ENCODE assay signal across 12 mouse cellular contexts in the genomic region with DNA sequence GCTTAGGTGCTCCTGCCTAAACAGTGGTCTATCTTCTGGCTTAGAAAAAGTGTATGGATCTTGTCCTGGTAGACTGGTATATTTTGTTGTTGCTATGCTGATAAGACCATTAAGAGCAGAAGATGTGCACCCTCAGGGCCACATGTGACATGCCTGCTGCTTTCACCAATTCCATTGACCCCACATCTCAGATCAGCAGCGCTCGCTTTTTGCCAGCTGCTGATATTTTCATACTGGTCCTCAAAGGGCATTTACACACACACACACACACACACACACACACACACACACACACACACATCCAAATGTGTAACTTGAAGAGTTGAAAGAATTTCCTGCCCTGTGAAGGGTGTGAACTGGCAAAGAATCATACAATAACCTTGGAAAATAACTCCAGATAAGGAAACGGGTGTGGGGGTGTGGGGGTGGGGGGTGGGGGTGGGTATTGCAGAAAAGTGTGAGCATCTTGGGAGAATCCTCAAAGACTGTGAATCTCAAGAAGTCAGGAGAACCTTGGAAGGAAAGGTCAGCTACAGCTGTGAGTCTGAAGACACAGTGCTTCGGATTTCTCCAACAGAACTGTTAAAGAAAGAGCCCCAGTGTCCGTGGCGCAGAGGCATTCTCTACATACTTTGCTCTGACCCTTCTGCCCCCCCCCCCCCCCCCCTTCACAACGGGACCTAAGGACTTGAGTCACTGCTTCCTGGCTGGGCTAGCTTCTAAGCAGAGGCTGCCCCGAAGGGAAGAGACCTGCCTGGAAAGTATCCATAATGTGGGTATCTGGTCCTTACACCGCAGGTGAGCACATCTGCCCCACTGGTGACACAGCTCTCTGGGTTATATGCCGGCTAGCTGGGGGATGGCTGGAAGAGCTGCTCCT. TPM values are rescaled to one million over a fixed set of nuclear protein-coding genes. Genes with fewer than 3 reads are reported as not detected.
DNase-seq lines count a peak whose midpoint lies in the region; ATAC-seq lines count a peak whose summit lies in the region.
"Had no signal": no experiment of that assay in that cellular context is flagged by ENCODE, and none has a peak within 500 bp of the region (broad histone marks: within the 10 kb centered on the region; RNA-seq: fewer than 3 reads in every experiment).

No protein-coding gene starts in this region.

- peak overlapping the region; percentile 71; the same call in 1 of the 2 replicates for H3K27ac ChIP-seq in kidney, embryonic 14.5 days (ENCODE audit: low read depth, low read length)
- peak overlapping the region; percentile 72 for H3K27ac ChIP-seq in kidney, embryonic 15.5 days
- no peak overlapping the region for H3K27ac ChIP-seq in midbrain, embryonic 13.5 days
- H3K27ac ChIP-seq: embryonic facial prominence, embryonic 13.5 days; hindbrain, embryonic 13.5 days; liver, embryonic 14.5 days had no signal

- peak; percentile 53; the same call in 1 of the 2 replicates for ATAC-seq in kidney, embryonic 14.5 days (ENCODE audit: low FRiP score, low TSS enrichment)
- peak; percentile 41 for ATAC-seq in kidney, embryonic 15.5 days (replicated peaks; ENCODE audit: low FRiP score)
- ATAC-seq in midbrain, embryonic 13.5 days = no peak

- 54% methylated on average over 9 of the region's 10 CpGs for WGBS in kidney, embryonic 14.5 days
- WGBS in kidney, embryonic 15.5 days = 47% methylated on average over 10 of the region's 10 CpGs
- 62% methylated on average over 10 of the region's 10 CpGs for WGBS in midbrain, embryonic 13.5 days

- no peaks in the 10 kb centered on the region for H3K9me3 ChIP-seq in kidney, embryonic 14.5 days (ENCODE audit: control insufficient read depth, low read length)
- no peaks in the 10 kb centered on the region for H3K9me3 ChIP-seq in kidney, embryonic 15.5 days (replicated peaks)
- H3K9me3 ChIP-seq in midbrain, embryonic 13.5 days = no peaks in the 10 kb centered on the region
- H3K9me3 ChIP-seq: embryonic facial prominence, embryonic 13.5 days; G1E; hindbrain, embryonic 13.5 days had no signal

- H3K36me3 ChIP-seq in kidney, embryonic 14.5 days (ENCODE audit: control insufficient read depth, insufficient read depth, low read length) = no peaks in the 10 kb centered on the region
- H3K36me3 ChIP-seq in kidney, embryonic 15.5 days = no peaks in the 10 kb centered on the region
- no peaks in the 10 kb centered on the region for H3K36me3 ChIP-seq in midbrain, embryonic 13.5 days
- H3K36me3 ChIP-seq: embryonic facial prominence, embryonic 13.5 days; G1E; hindbrain, embryonic 13.5 days had no signal

- H3K4me2 ChIP-seq in kidney, embryonic 14.5 days (replicated peaks; ENCODE audit: low read depth, low read length) = no peak overlapping the region
- H3K4me2 ChIP-seq in kidney, embryonic 15.5 days = no peak overlapping the region
- H3K4me2 ChIP-seq in midbrain, embryonic 13.5 days (replicated peaks) = no peak overlapping the region
- H3K4me2 ChIP-seq: embryonic facial prominence, embryonic 13.5 days; hindbrain, embryonic 13.5 days had no signal

- no peaks in the 10 kb centered on the region for H3K27me3 ChIP-seq in kidney, embryonic 14.5 days (ENCODE audit: control insufficient read depth, insufficient read depth, low read length)
- H3K27me3 ChIP-seq in kidney, embryonic 15.5 days = no peaks in the 10 kb centered on the region
- H3K27me3 ChIP-seq in midbrain, embryonic 13.5 days = no peaks in the 10 kb centered on the region
- H3K27me3 ChIP-seq: embryonic facial prominence, embryonic 13.5 days; hindbrain, embryonic 13.5 days had no signal

- peak; percentile 13 for DNase-seq in adrenal gland, postnatal 10 days
- no peak for DNase-seq in adrenal gland, postnatal 25 days
- DNase-seq in kidney, adult 9 months = no peak
- DNase-seq in embryo, embryonic 11 days = peak; percentile 37
- DNase-seq in urinary bladder, postnatal 10 days (ENCODE audit: low spot score) = no peak

- H3K4me1 ChIP-seq in kidney, embryonic 14.5 days (ENCODE audit: control insufficient read depth, insufficient read depth, low read length) = no peaks in the 10 kb centered on the region
- H3K4me1 ChIP-seq in kidney, embryonic 15.5 days = peaks cover 9% of the 10 kb centered on the region
- H3K4me1 ChIP-seq in midbrain, embryonic 13.5 days (replicated peaks) = no peaks in the 10 kb centered on the region; the same call in 1 of the 2 replicates
- H3K4me1 ChIP-seq: embryonic facial prominence, embryonic 13.5 days; hindbrain, embryonic 13.5 days had no signal

- H3K4me3 ChIP-seq in kidney, embryonic 14.5 days (ENCODE audit: low read length) = no peak overlapping the region
- H3K4me3 ChIP-seq in kidney, embryonic 15.5 days (replicated peaks) = no peak overlapping the region
- H3K4me3 ChIP-seq in midbrain, embryonic 13.5 days (replicated peaks) = no peak overlapping the region
- H3K4me3 ChIP-seq: embryonic facial prominence, embryonic 13.5 days; hindbrain, embryonic 13.5 days had no signal

- no peak overlapping the region for H3K9ac ChIP-seq in kidney, embryonic 14.5 days (ENCODE audit: low read depth, low read length)
- H3K9ac ChIP-seq in kidney, embryonic 15.5 days = no peak overlapping the region
- H3K9ac ChIP-seq in midbrain, embryonic 13.5 days (replicated peaks) = no peak overlapping the region
- H3K9ac ChIP-seq: embryonic facial prominence, embryonic 13.5 days; hindbrain, embryonic 13.5 days; liver, embryonic 14.5 days had no signal

RNA-seq across cellular contexts. Expression of a gene that starts 11.9 kb away (rescaled TPM):
- total RNA-seq in adrenal gland, postnatal 10 days (2021) = 10 to 100 TPM; 11.5 to 17.4 TPM
- 0.46 TPM in 1 of 2 replicates, not detected in the other for total RNA-seq in adrenal gland, postnatal 25 days (2021)
- not detected in 2 replicates for polyA plus RNA-seq in kidney, embryonic 14.5 days (2014; fragmentation: Nextera tagmentation; extraction: Ambion mirVana)
- polyA plus RNA-seq in kidney, embryonic 15.5 days (2015; fragmentation: Nextera tagmentation; extraction: Ambion mirVana) = 0.17 and 0.55 TPM in 2 replicates
- not detected in 2 replicates for polyA plus RNA-seq in midbrain, embryonic 13.5 days (2015; fragmentation: Nextera tagmentation; extraction: Ambion mirVana)
- polyA plus RNA-seq: G1E; hindbrain, embryonic 13.5 days had no signal

RNA-seq across cellular contexts. Expression of a gene that starts 57.7 kb away (rescaled TPM):
- under 1 TPM; 0.12 to 0.82 TPM for total RNA-seq in adrenal gland, postnatal 10 days (2021)
- total RNA-seq in adrenal gland, postnatal 25 days (2021) = not detected in 2 replicates
- 0.17 and 0.23 TPM in 2 replicates for polyA plus RNA-seq in kidney, embryonic 14.5 days (2014; fragmentation: Nextera tagmentation; extraction: Ambion mirVana)
- 0.18 and 0.45 TPM in 2 replicates for polyA plus RNA-seq in kidney, embryonic 15.5 days (2015; fragmentation: Nextera tagmentation; extraction: Ambion mirVana)
- not detected in 2 replicates for polyA plus RNA-seq in midbrain, embryonic 13.5 days (2015; fragmentation: Nextera tagmentation; extraction: Ambion mirVana)
- polyA plus RNA-seq: embryonic facial prominence, embryonic 13.5 days; G1E; hindbrain, embryonic 13.5 days had no signal

RNA-seq across cellular contexts. Expression of a gene that starts 57.9 kb away (rescaled TPM):
- total RNA-seq in adrenal gland, postnatal 10 days (2021) = 100 to 1,000 TPM; 478 to 607 TPM
- 267 and 330 TPM in 2 replicates for total RNA-seq in adrenal gland, postnatal 25 days (2021)
- 337 and 510 TPM in 2 replicates for polyA plus RNA-seq in kidney, embryonic 14.5 days (2014; fragmentation: Nextera tagmentation; extraction: Ambion mirVana)
- 377 and 407 TPM in 2 replicates for polyA plus RNA-seq in kidney, embryonic 15.5 days (2015; fragmentation: Nextera tagmentation; extraction: Ambion mirVana)
- 360 and 376 TPM in 2 replicates for polyA plus RNA-seq in midbrain, embryonic 13.5 days (2015; fragmentation: Nextera tagmentation; extraction: Ambion mirVana)

Comparison
In these comparisons a context has a peak if more than half of its experiments do, and no peak if none do; other contexts are left out.
1. DNase-seq: peak in adrenal gland, postnatal 10 days (single experiment) and embryo, embryonic 11 days (single experiment); none in adrenal gland, postnatal 25 days (single experiment), kidney, adult 9 months (single experiment) and urinary bladder, postnatal 10 days (single experiment).